Mouse (Mus musculus) heart, embryonic 10.5 days (tissue): ENCODE measurements around the gene Fsip1. TPM values are rescaled to one million over a fixed set of nuclear protein-coding genes. Genes with fewer than 3 reads are reported as not detected.

Source experiments
- DNase-seq: peaks from one replicate; pipeline ENCODE4 v3.0.0-alpha.2; 2017; ENCODE audit warnings: low spot score
- H3K27ac ChIP-seq: fragments of 300-500 bp; sonication (generic); 2 replicates; pipeline ENCODE4 v1.5.1; 2016; ENCODE audit warnings: mild to moderate bottlenecking
- H3K27me3 ChIP-seq: fragments of 300-500 bp; sonication (generic); 2 replicates; pipeline ENCODE4 v1.6.1; 2016; ENCODE audit warnings: mild to moderate bottlenecking; ENCODE audit not compliant: poor library complexity, insufficient read depth, severe bottlenecking
- H3K36me3 ChIP-seq: fragments of 300-500 bp; sonication (generic); 2 replicates; pipeline ENCODE4 v1.6.1; 2016; ENCODE audit warnings: mild to moderate bottlenecking, moderate library complexity
- H3K4me1 ChIP-seq: fragments of 300-500 bp; sonication (generic); 2 replicates; pipeline ENCODE4 v1.6.1; 2016; ENCODE audit warnings: mild to moderate bottlenecking
- H3K4me3 ChIP-seq: fragments of 300-500 bp; sonication (generic); 2 replicates; pipeline ENCODE4 v1.5.1; 2016; ENCODE audit warnings: mild to moderate bottlenecking, moderate library complexity
- H3K9me3 ChIP-seq: fragments of 300-500 bp; sonication (generic); 2 replicates; pipeline ENCODE4 v1.6.1; 2016; ENCODE audit warnings: mild to moderate bottlenecking, moderate library complexity
- WGBS: fragments of 180-500 bp; shearing (Covaris S2); methylation state at CpG from one replicate; pipeline ENCODE4 v1.1.7; 2016; 5-methylcytosine and 5-hydroxymethylcytosine counted together
- polyA plus RNA-seq: library from polyadenylated mRNA; unstranded; fragments of >200 nt; fragmentation: Nextera tagmentation; extraction: Ambion mirVana; gene quantifications from 2 replicates; pipeline ENCODE4 v1.2.1, GENCODE M21; 2016

Gene Fsip1
- polyA plus RNA-seq, 1 experiment from 2014 or later, result 0.59 TPM

GRCm38 (mm10) chr2:118201983-118202382 lies 54.8 kb downstream of the Fsip1 start:
- no peak overlapping the region for H3K4me3 ChIP-seq
- H3K36me3 ChIP-seq, result no peaks in the 10 kb centered on the region
- H3K4me1 ChIP-seq, result peaks cover 19% of the 10 kb centered on the region
- H3K27me3 ChIP-seq, result peaks cover 18% of the 10 kb centered on the region
- no peak for DNase-seq
- H3K27ac ChIP-seq, result no peak overlapping the region
- no peaks in the 10 kb centered on the region for H3K9me3 ChIP-seq

DNA sequence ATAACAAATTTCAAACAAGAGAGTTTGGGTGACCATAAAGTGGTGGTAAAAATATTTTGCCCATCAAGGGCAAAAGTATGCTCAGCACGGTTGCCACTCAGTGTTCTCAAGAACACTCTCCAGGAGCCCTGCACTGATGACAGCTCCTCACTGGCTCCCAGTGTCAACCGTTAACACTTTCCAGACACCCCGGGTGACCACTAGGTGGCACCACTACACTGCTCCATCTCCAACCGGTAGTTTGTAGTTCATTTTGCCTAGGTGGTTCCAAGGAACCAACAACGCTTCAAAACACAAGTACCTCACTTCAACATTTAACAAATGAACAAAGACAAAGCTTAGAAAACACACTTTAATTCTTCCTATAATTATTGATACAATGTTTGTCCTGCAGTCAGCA lies 56.9 kb downstream of the Fsip1 start:
- DNase-seq, result peak; percentile 90
- 6% methylated on average over 5 of the region's 5 CpGs for WGBS
- Histone ChIP-seq H3K27ac (no peak overlapping the region), H3K4me1 (peaks cover 18% of the 10 kb centered on the region), H3K36me3 (no peaks in the 10 kb centered on the region), H3K9me3 (no peaks in the 10 kb centered on the region), H3K4me3 (no peak overlapping the region), H3K27me3 (peaks cover 12% of the 10 kb centered on the region)

DNA sequence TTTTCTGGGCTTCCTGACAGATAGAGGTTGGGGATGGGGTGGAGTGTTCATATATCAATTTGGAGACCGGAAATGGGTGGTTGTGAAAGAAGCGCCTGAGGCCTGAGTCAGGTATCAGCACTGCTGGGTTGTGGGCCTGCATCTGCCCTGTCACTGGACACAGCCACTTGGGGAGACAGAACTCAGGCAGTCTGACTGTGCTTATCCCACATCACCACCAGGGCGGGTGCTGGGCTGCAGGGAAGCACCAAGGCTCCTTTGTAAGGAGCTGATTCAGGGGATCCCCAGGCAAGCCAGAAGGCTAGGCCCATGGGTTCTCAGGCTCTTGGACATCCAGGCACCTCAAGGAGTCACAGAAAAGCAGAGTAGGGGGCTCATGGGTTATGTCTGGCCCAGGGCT lies 59.8 kb downstream of the Fsip1 start:
- Histone ChIP-seq H3K4me3 (no peak overlapping the region), H3K36me3 (no peaks in the 10 kb centered on the region), H3K4me1 (peaks cover 8% of the 10 kb centered on the region; the same call in 1 of the 2 replicates), H3K27me3 (peaks cover 5% of the 10 kb centered on the region), H3K27ac (no peak overlapping the region), H3K9me3 (no peaks in the 10 kb centered on the region)
- WGBS, result 63% methylated on average over 3 of the region's 3 CpGs
- no peak for DNase-seq

DNA sequence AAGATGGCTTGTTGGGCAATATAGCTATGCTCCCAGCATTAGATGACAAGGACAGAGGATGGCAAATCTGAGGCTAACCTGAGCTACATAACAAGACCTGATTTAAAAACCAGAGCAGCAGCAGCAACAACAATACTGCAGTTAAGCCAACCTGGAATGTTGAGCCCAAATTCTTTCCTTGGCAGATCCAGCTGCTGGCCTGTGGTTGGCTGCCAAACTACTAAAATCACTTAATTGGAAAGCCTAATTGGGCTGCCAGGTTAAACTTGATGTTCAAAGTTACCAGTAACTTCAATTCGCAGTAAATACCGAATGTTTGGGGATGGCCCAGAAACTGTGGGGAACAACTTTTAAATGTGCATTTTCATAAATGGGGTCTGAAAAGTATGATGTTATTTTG lies 74.6 kb downstream of the Fsip1 start:
- Histone ChIP-seq H3K27ac (no peak overlapping the region), H3K9me3 (no peaks in the 10 kb centered on the region), H3K4me1 (0 out of 2 replicates have a peak, but pooled peaks cover 7% of the 10 kb centered on the region), H3K4me3 (no peak overlapping the region), H3K27me3 (no peaks in the 10 kb centered on the region), H3K36me3 (no peaks in the 10 kb centered on the region)
- no peak for DNase-seq
- WGBS, result 80% methylated on average over 2 of the region's 2 CpGs

DNA sequence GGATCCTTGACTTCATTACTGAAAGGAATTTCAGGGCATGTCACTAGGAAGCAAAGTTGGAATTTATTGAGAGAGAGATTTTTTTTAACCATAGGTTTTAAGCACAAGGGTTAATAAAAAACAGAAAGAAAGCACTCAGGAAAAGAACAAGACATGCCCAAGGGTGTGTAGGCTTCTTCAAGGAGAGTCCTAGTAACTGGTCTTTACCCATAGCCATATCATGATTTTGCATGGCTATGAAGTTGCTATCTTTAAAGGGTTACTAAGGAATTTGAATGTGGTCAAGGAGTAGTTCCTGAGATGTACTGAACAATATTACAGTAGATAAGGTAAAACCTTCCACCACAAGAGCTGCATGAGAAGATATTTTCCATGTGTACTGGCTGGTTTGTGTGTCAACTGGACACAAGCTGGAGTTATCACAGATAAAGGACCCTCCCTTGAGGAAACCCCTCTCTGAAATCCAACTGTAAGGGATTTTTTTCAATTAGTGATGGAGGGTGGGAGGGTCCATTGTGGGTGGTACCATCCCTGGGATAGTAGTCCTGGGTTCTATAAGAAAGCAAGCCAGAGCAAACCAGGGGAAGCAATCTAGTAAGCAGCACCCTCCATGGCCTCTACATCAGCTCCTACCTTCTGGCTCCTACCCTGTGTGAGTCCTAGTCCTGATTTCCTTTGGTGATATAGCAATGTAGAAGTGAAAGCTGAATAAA lies 76.7 kb downstream of the Fsip1 start:
- Histone ChIP-seq H3K4me3 (peak overlapping the region; percentile 48), H3K9me3 (no peaks in the 10 kb centered on the region), H3K27ac (peak overlapping the region; percentile 83), H3K4me1 (0 out of 2 replicates have a peak, but pooled peaks cover 7% of the 10 kb centered on the region), H3K36me3 (no peaks in the 10 kb centered on the region), H3K27me3 (no peaks in the 10 kb centered on the region)
- DNase-seq, result no peak

DNA sequence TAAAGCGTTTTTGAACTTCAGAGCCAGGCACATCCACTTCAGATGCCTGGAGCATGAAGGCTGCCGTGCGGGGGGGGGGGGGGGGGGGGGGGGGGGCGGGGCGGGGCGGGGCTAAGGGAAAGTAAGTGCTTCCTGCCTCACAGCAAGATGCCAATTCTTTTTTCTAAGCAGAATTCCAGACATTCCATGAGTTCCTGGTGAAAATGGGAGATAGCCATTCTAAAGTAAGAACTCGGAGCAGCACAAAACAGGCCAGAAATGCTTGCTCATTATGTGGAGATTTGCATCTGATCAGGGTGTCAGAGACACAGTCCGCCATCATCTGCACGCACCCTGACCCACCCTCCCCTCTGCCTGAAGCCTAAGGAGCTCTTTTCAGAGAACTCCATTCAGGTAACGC lies 77.3 kb downstream of the Fsip1 start:
- no peaks in the 10 kb centered on the region for H3K27me3 ChIP-seq
- 7% methylated on average over 6 of the region's 10 CpGs for WGBS
- H3K36me3 ChIP-seq, result no peaks in the 10 kb centered on the region
- no peaks in the 10 kb centered on the region for H3K9me3 ChIP-seq
- H3K27ac ChIP-seq, result peak overlapping the region; percentile 83
- no peak for DNase-seq
- 0 out of 2 replicates have a peak, but pooled peaks cover 7% of the 10 kb centered on the region for H3K4me1 ChIP-seq
- H3K4me3 ChIP-seq, result peak overlapping the region; percentile 48

DNA sequence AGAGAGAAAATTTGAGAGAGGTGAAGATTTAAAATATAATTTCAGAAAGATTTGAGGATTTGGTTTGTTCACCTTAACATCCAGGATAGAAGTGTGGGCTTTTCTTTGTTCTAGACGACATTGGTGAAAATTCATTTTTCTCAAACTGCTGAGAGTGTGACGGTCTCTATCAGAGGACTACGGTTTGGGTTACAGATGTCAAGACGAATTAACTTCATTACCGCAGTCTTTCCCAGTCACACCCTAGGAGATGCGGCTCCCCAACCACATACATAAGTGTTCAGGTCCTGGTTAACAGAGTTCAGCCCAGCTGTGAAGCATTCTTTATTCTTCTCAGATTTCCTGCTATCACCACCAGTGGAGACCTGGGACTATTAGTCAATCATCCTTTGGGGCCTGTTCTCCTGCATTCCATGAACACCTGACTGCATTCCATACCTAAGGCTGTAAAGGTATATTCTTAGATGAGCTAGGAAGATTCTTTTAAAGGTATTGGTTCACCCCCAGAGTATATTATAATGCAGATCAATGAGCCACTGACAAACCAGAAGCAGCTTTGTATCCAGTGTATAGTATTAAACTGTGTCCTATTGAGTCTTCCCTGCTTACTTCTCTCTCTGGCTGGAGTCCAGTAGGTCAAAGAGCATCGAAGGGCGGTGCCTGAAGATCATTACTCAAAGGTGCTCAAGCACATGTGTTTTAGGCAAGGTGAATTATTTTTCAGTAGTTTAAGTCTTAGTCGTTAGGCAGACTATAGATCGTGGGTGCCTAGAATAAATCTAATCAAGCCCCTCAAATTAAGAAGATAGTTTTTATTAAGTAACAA lies 82.0 kb downstream of the Fsip1 start:
- no peak for DNase-seq

DNA sequence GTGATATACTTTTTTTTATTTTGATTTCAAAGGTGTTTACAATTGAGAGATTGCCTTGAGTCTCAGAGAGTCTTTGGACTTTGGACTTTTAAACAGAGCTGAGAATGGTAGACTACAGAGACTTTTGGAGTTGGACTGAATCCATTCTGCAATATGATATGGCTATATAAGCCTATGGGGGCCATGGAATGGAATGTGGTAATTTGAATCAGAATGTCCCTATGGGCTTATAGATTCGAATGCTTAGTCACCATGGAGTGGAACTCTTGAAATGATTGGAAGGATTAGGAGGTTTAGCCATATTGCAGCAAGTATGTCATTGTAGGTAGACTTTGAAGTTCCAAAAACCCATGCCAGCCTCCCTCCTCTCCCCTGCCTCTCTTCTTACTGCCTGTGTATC lies 88.5 kb downstream of the Fsip1 start:
- no peaks in the 10 kb centered on the region for H3K4me1 ChIP-seq
- H3K27me3 ChIP-seq, result no peaks in the 10 kb centered on the region
- no peaks in the 10 kb centered on the region for H3K36me3 ChIP-seq
- no peak for DNase-seq
- H3K4me3 ChIP-seq, result no peak overlapping the region
- H3K27ac ChIP-seq, result no peak overlapping the region
- no peaks in the 10 kb centered on the region for H3K9me3 ChIP-seq
- 81% methylated on average over 1 of the region's 1 CpGs for WGBS

More for the DNA sequence above, 82.0 kb downstream of the Fsip1 start:
- H3K4me3 ChIP-seq, result no peak overlapping the region
- 0 out of 2 replicates have a peak, but pooled peaks cover 2% of the 10 kb centered on the region for H3K4me1 ChIP-seq
- 80% methylated on average over 10 of the region's 10 CpGs for WGBS
- no peaks in the 10 kb centered on the region for H3K9me3 ChIP-seq
- H3K27me3 ChIP-seq, result no peaks in the 10 kb centered on the region
- no peak overlapping the region for H3K27ac ChIP-seq
- no peaks in the 10 kb centered on the region for H3K36me3 ChIP-seq

GRCm38 (mm10) chr2:118167731-118168130 lies 89.0 kb downstream of the Fsip1 start:
- Histone ChIP-seq H3K9me3 (no peaks in the 10 kb centered on the region), H3K27ac (no peak overlapping the region), H3K4me3 (no peak overlapping the region), H3K36me3 (no peaks in the 10 kb centered on the region), H3K27me3 (no peaks in the 10 kb centered on the region), H3K4me1 (no peaks in the 10 kb centered on the region)
- 76% methylated on average over 4 of the region's 4 CpGs for WGBS
- no peak for DNase-seq

- Histone ChIP-seq H3K4me3 (no peak overlapping the region), H3K27ac (no peak overlapping the region), H3K9me3 (no peaks in the 10 kb centered on the region), H3K36me3 (no peaks in the 10 kb centered on the region), H3K4me1 (peaks cover 4% of the 10 kb centered on the region), H3K27me3 (no peaks in the 10 kb centered on the region)
- 83% methylated on average over 2 of the region's 2 CpGs for WGBS
- DNase-seq, result no peak
These were observed 91.1 kb downstream of the Fsip1 start for GRCm38 (mm10) chr2:118165691-118166090.

GRCm38 (mm10) chr2:118164137-118164536 lies 92.6 kb downstream of the Fsip1 start:
- Histone ChIP-seq H3K27me3 (no peaks in the 10 kb centered on the region), H3K9me3 (no peaks in the 10 kb centered on the region), H3K36me3 (no peaks in the 10 kb centered on the region), H3K4me3 (no peak overlapping the region), H3K27ac (no peak overlapping the region), H3K4me1 (peaks cover 19% of the 10 kb centered on the region)
- 80% methylated on average over 6 of the region's 6 CpGs for WGBS
- no peak for DNase-seq

GRCm38 (mm10) chr2:118162486-118162885 lies 94.3 kb downstream of the Fsip1 start:
- H3K27me3 ChIP-seq, result no peaks in the 10 kb centered on the region
- H3K9me3 ChIP-seq, result no peaks in the 10 kb centered on the region
- DNase-seq, result no peak
- no peaks in the 10 kb centered on the region for H3K36me3 ChIP-seq
- no peak overlapping the region for H3K27ac ChIP-seq
- WGBS, result 63% methylated on average over 5 of the region's 5 CpGs
- no peak overlapping the region for H3K4me3 ChIP-seq
- H3K4me1 ChIP-seq, result peaks cover 22% of the 10 kb centered on the region

- H3K4me1 ChIP-seq, result peaks cover 22% of the 10 kb centered on the region
- H3K9me3 ChIP-seq, result no peaks in the 10 kb centered on the region
- no peaks in the 10 kb centered on the region for H3K36me3 ChIP-seq
- no peak overlapping the region for H3K4me3 ChIP-seq
- peak overlapping the region; percentile 29 for H3K27ac ChIP-seq
- no peak for DNase-seq
- H3K27me3 ChIP-seq, result no peaks in the 10 kb centered on the region
- WGBS, result 89% methylated on average over 2 of the region's 2 CpGs
These were observed 95.8 kb downstream of the Fsip1 start for GRCm38 (mm10) chr2:118160991-118161390.
